Mouse (Mus musculus) 3T3-L1 (cell line): ENCODE measurements at regions not wholly inside any gene's neighbourhood (a gene's known extent, or its start where the extent isn't known, plus 50 kb on each side); places are given as distances from the start of the nearest gene placed in this dataset.

Source experiments
- DNase-seq: peaks from one replicate; pipeline ENCODE4 v3.0.0-alpha.2; 2015; ENCODE audit warnings: low read depth, low spot score

- DNase-seq, result no peak
Observed at GRCm38 (mm10) chr7:124857106-124857505, 587.4 kb upstream of the Kdm8 start.

GRCm38 (mm10) chr7:124861397-124861796, 583.1 kb upstream of the Kdm8 start:
- no peak for DNase-seq

- no peak for DNase-seq
Observed at GRCm38 (mm10) chr7:124868133-124868603, 576.3 kb upstream of the Kdm8 start.

GRCm38 (mm10) chr7:124868621-124869020, 575.9 kb upstream of the Kdm8 start:
- DNase-seq, result no peak

GRCm38 (mm10) chr7:124880771-124881170, 563.7 kb upstream of the Kdm8 start:
- DNase-seq, result no peak

- DNase-seq, result no peak
Observed at GRCm38 (mm10) chr7:124907233-124907632, 537.2 kb upstream of the Kdm8 start.

GRCm38 (mm10) chr7:124907662-124908296, 536.7 kb upstream of the Kdm8 start:
- DNase-seq, result no peak

- DNase-seq, result no peak
Observed at GRCm38 (mm10) chr7:124914061-124914460, 530.4 kb upstream of the Kdm8 start.

GRCm38 (mm10) chr7:124914479-124914878, 530.0 kb upstream of the Kdm8 start:
- DNase-seq, result no peak

GRCm38 (mm10) chr7:124914972-124915371, 529.5 kb upstream of the Kdm8 start:
- DNase-seq, result no peak

- no peak for DNase-seq
Observed at GRCm38 (mm10) chr7:124915637-124916036, 528.8 kb upstream of the Kdm8 start.

- DNase-seq, result no peak
Observed at GRCm38 (mm10) chr7:124917606-124918120, 526.8 kb upstream of the Kdm8 start.

GRCm38 (mm10) chr7:124922806-124923205, 521.7 kb upstream of the Kdm8 start:
- no peak for DNase-seq

- no peak for DNase-seq
Observed at GRCm38 (mm10) chr7:124933573-124933972, 510.9 kb upstream of the Kdm8 start.

- no peak for DNase-seq
Observed at GRCm38 (mm10) chr7:124939357-124939756, 505.1 kb upstream of the Kdm8 start.

GRCm38 (mm10) chr7:124941527-124941926, 502.9 kb upstream of the Kdm8 start:
- DNase-seq, result no peak

GRCm38 (mm10) chr7:124946424-124946823, 498.1 kb upstream of the Kdm8 start:
- no peak for DNase-seq

GRCm38 (mm10) chr7:124957329-124957728, 487.1 kb upstream of the Kdm8 start:
- no peak for DNase-seq

- DNase-seq, result no peak
Observed at GRCm38 (mm10) chr7:124974870-124975488, 469.5 kb upstream of the Kdm8 start.

GRCm38 (mm10) chr7:124989456-124989855, 455.0 kb upstream of the Kdm8 start:
- DNase-seq, result no peak

- DNase-seq, result no peak
Observed at GRCm38 (mm10) chr7:124990695-124991094, 453.8 kb upstream of the Kdm8 start.

- no peak for DNase-seq
Observed at GRCm38 (mm10) chr7:124996538-124996937, 447.9 kb upstream of the Kdm8 start.

- DNase-seq, result no peak
Observed at GRCm38 (mm10) chr7:125000669-125001068, 443.8 kb upstream of the Kdm8 start.
